Mouse (Mus musculus) limb, embryonic 11.5 days (tissue): ENCODE results near the gene Hoxc12. TPM values are rescaled to one million over a fixed set of nuclear protein-coding genes. Genes with fewer than 3 reads are reported as not detected.

Source experiments
- ATAC-seq: fragments of 200-750 bp; cut with Nextera tagmentation; 2 replicates; pipeline ENCODE4 v1.8.0; 2017; ENCODE audit warnings: low read depth; ENCODE audit not compliant: insufficient number of reproducible peaks, low FRiP score, low TSS enrichment
- DNase-seq: peaks from one replicate; pipeline ENCODE4 v3.0.0-alpha.2; 2015; ENCODE audit warnings: low spot score
- H3K27ac ChIP-seq: fragments of 300-500 bp; sonication (generic); replicated peaks from 2 replicates; pipeline ENCODE4 v1.5.1; 2014; ENCODE audit warnings: low read depth, mild to moderate bottlenecking, low read length
- H3K27me3 ChIP-seq: fragments of 300-500 bp; sonication (generic); 2 replicates; pipeline ENCODE4 v1.6.1; 2014; ENCODE audit warnings: mild to moderate bottlenecking, low read length, mixed read lengths; ENCODE audit not compliant: control insufficient read depth, insufficient read depth
- H3K36me3 ChIP-seq: fragments of 300-500 bp; sonication (generic); 2 replicates; pipeline ENCODE4 v1.6.1; 2014; ENCODE audit warnings: mild to moderate bottlenecking, low read length, moderate library complexity, mixed read lengths; ENCODE audit not compliant: control insufficient read depth, insufficient read depth
- H3K4me1 ChIP-seq: fragments of 300-500 bp; sonication (generic); 2 replicates; pipeline ENCODE4 v1.6.1; 2014; ENCODE audit warnings: low read length, mixed read lengths; ENCODE audit not compliant: control insufficient read depth, insufficient read depth
- H3K4me2 ChIP-seq: fragments of 300-500 bp; sonication (generic); 2 replicates; pipeline ENCODE4 v1.6.1; 2014; ENCODE audit warnings: low read depth, mild to moderate bottlenecking, moderate library complexity; ENCODE audit not compliant: severe bottlenecking
- H3K4me3 ChIP-seq: fragments of 300-500 bp; sonication (generic); 2 replicates; pipeline ENCODE4 v1.5.1; 2014; ENCODE audit warnings: low read depth, low read length
- H3K9ac ChIP-seq: fragments of 300-500 bp; sonication (generic); 2 replicates; pipeline ENCODE4 v1.6.1; 2014; ENCODE audit warnings: mild to moderate bottlenecking, low read length
- H3K9me3 ChIP-seq: fragments of 300-500 bp; sonication (generic); 2 replicates; pipeline ENCODE4 v1.6.1; 2016; ENCODE audit warnings: low read length; ENCODE audit not compliant: control insufficient read depth
- WGBS: fragments of 180-500 bp; shearing (Covaris S2); extraction: QIAGEN DNeasy Blood & Tissue Kit; methylation state at CpG from one replicate; pipeline ENCODE4 v1.1.7; 2014; 5-methylcytosine and 5-hydroxymethylcytosine counted together
- polyA plus RNA-seq: library from polyadenylated mRNA; unstranded; fragments of >200 nt; fragmentation: Nextera tagmentation; extraction: Ambion mirVana; gene quantifications from 2 replicates; pipeline ENCODE4 v1.2.1, GENCODE M21; 2014

The Hoxc12 gene
- polyA plus RNA-seq, 1 experiment from 2014 or later = 0.96 TPM

GRCm38 (mm10) chr15:102978615-102979515, 42.3 kb downstream of the Hoxc12 start:
- H3K27ac ChIP-seq = peak overlapping the region; percentile 59; the same call in 1 of the 2 replicates
- peak overlapping the region; percentile 22 for H3K4me3 ChIP-seq
- H3K9me3 ChIP-seq = no peaks in the 10 kb centered on the region
- H3K4me1 ChIP-seq = peaks cover 42% of the 10 kb centered on the region
- H3K27me3 ChIP-seq = peaks cover 67% of the 10 kb centered on the region
- under 1% methylated on average over 13 of the region's 13 CpGs for WGBS
- H3K36me3 ChIP-seq = no peaks in the 10 kb centered on the region
- peak overlapping the region; percentile 44 for H3K4me2 ChIP-seq
- ATAC-seq (no peak), DNase-seq (no peak)
- H3K9ac ChIP-seq = peak overlapping the region; percentile 61

DNA sequence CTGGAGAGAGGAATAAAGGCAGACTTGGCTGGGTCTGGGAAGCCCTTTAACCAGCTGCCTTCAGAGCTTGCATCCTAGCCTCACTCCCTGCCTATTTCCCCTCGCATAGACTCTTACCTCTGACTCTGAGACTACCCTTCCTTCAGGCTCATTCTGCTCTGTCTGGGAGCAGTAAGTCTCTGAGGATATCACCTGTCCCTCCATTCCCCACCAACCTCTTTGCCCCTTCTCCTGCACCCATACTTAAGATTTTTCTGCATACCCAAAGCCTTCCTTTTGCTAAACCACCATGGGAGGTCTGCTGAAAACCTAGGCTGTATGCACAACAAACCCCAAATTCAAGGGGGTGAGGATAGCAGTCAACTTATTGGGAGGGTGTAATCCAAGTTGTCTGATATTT, 43.4 kb downstream of the Hoxc12 start:
- no peak overlapping the region for H3K27ac ChIP-seq
- peak overlapping the region; percentile 91 for H3K4me2 ChIP-seq

GRCm38 (mm10) chr15:102980352-102980751, 43.8 kb downstream of the Hoxc12 start:
- WGBS = under 1% methylated on average over 11 of the region's 11 CpGs
- 0 out of 2 replicates have a peak overlapping the region, but pooled peaks have one; percentile 19 for H3K9ac ChIP-seq
- no peak overlapping the region; the same call in 1 of the 2 replicates for H3K27ac ChIP-seq
- no peak for DNase-seq
- H3K9me3 ChIP-seq = no peaks in the 10 kb centered on the region
- no peaks in the 10 kb centered on the region for H3K36me3 ChIP-seq
- peaks cover 49% of the 10 kb centered on the region for H3K4me1 ChIP-seq
- peak overlapping the region; percentile 91 for H3K4me2 ChIP-seq
- ATAC-seq = no peak
- H3K4me3 ChIP-seq = peak overlapping the region; percentile 58; the same call in 1 of the 2 replicates
- peaks cover 62% of the 10 kb centered on the region for H3K27me3 ChIP-seq

More for the DNA sequence above, 43.4 kb downstream of the Hoxc12 start:
- Histone ChIP-seq H3K9me3 (no peaks in the 10 kb centered on the region), H3K9ac (peak overlapping the region; percentile 45; the same call in 1 of the 2 replicates), H3K4me3 (peak overlapping the region; percentile 12; the same call in 1 of the 2 replicates), H3K27me3 (peaks cover 61% of the 10 kb centered on the region), H3K4me1 (peaks cover 47% of the 10 kb centered on the region), H3K36me3 (no peaks in the 10 kb centered on the region)
- ATAC-seq (no peak), DNase-seq (no peak)
- WGBS = 0% methylated on average over 1 of the region's 1 CpGs

GRCm38 (mm10) chr15:102980912-102981311, 44.4 kb downstream of the Hoxc12 start:
- peaks cover 62% of the 10 kb centered on the region for H3K27me3 ChIP-seq
- H3K9ac ChIP-seq = peak overlapping the region; percentile 90; the same call in 1 of the 2 replicates
- H3K4me1 ChIP-seq = peaks cover 54% of the 10 kb centered on the region
- 0% methylated on average over 14 of the region's 14 CpGs for WGBS
- peak overlapping the region; percentile 91 for H3K4me2 ChIP-seq
- H3K4me3 ChIP-seq = peak overlapping the region; percentile 58
- no peaks in the 10 kb centered on the region for H3K36me3 ChIP-seq
- peak overlapping the region; percentile 72; the same call in 1 of the 2 replicates for H3K27ac ChIP-seq
- no peaks in the 10 kb centered on the region for H3K9me3 ChIP-seq
- DNase-seq = no peak
- ATAC-seq = no peak

DNA sequence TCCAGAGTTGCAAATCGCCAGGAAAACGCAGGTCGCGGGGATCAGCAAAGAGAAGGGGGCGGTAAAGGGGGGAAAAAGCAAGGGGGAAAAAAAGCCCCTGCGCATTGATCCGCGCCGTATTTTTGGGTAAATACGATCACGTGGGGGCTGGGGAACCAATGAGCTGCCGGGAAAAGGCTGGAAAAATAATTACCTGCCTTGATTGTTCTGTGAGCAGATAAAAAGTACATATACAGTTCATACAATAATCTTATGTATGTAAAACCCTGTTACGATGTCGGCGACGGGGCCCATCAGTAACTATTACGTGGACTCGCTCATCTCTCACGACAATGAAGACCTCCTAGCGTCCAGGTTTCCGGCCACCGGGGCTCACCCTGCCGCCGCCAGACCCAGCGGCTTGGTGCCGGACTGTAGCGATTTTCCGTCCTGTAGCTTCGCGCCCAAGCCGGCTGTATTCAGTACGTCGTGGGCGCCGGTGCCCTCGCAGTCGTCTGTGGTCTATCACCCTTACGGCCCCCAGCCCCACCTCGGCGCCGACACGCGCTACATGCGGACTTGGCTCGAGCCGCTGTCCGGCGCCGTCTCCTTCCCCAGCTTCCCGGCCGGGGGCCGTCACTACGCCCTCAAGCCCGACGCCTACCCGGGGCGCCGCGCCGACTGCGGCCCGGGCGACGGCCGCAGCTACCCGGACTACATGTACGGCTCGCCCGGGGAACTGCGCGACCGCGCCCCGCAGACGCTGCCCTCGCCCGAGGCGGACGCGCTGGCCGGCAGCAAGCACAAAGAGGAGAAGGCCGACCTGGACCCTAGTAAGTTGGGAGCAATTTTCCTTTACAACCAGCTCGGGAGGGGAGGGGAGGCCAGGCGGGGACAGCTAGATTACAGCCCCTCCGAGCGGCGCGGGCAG, 45.1 kb downstream of the Hoxc12 start:
- Histone ChIP-seq H3K27ac (peak overlapping the region; percentile 72), H3K9me3 (no peaks in the 10 kb centered on the region), H3K9ac (peak overlapping the region; percentile 90), H3K36me3 (no peaks in the 10 kb centered on the region), H3K27me3 (peaks cover 62% of the 10 kb centered on the region), H3K4me1 (peaks cover 54% of the 10 kb centered on the region), H3K4me3 (peak overlapping the region; percentile 58), H3K4me2 (peak overlapping the region; percentile 91)
- DNase-seq (peak; percentile 81), ATAC-seq (no peak)
- WGBS = under 1% methylated on average over 88 of the region's 88 CpGs

- WGBS = 3% methylated on average over 12 of the region's 12 CpGs
- Histone ChIP-seq H3K4me1 (peaks cover 45% of the 10 kb centered on the region), H3K27me3 (peaks cover 68% of the 10 kb centered on the region), H3K36me3 (no peaks in the 10 kb centered on the region), H3K9me3 (no peaks in the 10 kb centered on the region), H3K4me2 (peak overlapping the region; percentile 91), H3K9ac (peak overlapping the region; percentile 32), H3K4me3 (peak overlapping the region; percentile 58; the same call in 1 of the 2 replicates), H3K27ac (no peak overlapping the region)
- DNase-seq = no peak
- ATAC-seq = no peak
Observed at GRCm38 (mm10) chr15:102983716-102984115, 47.2 kb downstream of the Hoxc12 start.

DNA sequence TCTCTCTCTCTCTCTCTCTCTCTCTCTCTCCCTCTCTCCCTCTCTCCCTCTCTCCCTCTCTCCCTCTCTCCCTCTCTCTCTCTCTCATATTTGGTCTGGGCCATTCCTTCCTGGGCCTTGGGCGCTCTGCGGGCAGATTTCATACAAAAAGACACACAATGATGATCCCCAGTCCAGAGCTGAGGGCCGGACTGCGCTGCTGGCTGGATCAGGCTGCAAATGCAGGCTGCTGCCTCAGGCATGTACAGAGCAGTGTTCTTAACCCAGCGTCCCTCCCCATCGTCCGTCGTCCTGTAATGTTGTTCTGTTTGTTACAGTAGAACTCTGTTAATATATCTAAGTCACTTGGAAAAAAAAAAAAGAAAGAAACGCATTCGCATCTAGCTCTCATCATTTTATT, 48.0 kb downstream of the Hoxc12 start:
- ATAC-seq = no peak
- DNase-seq = no peak
- 4% methylated on average over 10 of the region's 10 CpGs for WGBS
- Histone ChIP-seq H3K36me3 (no peaks in the 10 kb centered on the region), H3K4me2 (no peak overlapping the region), H3K27ac (no peak overlapping the region), H3K27me3 (peaks cover 69% of the 10 kb centered on the region), H3K9ac (no peak overlapping the region), H3K9me3 (no peaks in the 10 kb centered on the region), H3K4me3 (no peak overlapping the region), H3K4me1 (peaks cover 40% of the 10 kb centered on the region)

- H3K9me3 ChIP-seq = no peaks in the 10 kb centered on the region
- H3K27ac ChIP-seq = no peak overlapping the region
- H3K4me2 ChIP-seq = 0 out of 2 replicates have a peak overlapping the region, but pooled peaks have one; percentile 3
- 9% methylated on average over 3 of the region's 3 CpGs for WGBS
- no peaks in the 10 kb centered on the region for H3K36me3 ChIP-seq
- DNase-seq (no peak), ATAC-seq (no peak)
- H3K4me1 ChIP-seq = peaks cover 38% of the 10 kb centered on the region
- H3K4me3 ChIP-seq = 0 out of 2 replicates have a peak overlapping the region, but pooled peaks have one; percentile 3
- H3K27me3 ChIP-seq = peaks cover 69% of the 10 kb centered on the region
- H3K9ac ChIP-seq = no peak overlapping the region
Observed at GRCm38 (mm10) chr15:102984925-102985324, 48.4 kb downstream of the Hoxc12 start.
